Mouse (Mus musculus) spleen, adult 2 months (tissue): Measurements from ENCODE around the gene Eme2.

Experiments
- CTCF ChIP-seq: fragments of 200-500 bp; IDR thresholded peaks from 2 replicates; pipeline ENCODE4 v1.5.1; 2011; ENCODE audit warnings: mild to moderate bottlenecking, inconsistent platforms; ENCODE audit not compliant: insufficient read depth, insufficient read length, insufficient replicate concordance; ENCODE audit errors: extremely low read depth
- POLR2A ChIP-seq: fragments of 200-500 bp; IDR thresholded peaks from 2 replicates; pipeline ENCODE4 v1.6.1; 2011; ENCODE audit warnings: low read depth, low read length, inconsistent platforms

- TF ChIP-seq CTCF, result no peak
- no peak for TF ChIP-seq POLR2A
Measured at GRCm38 (mm10) chr17:24886932-24887271, 8.0 kb downstream of the Eme2 start.
